Mouse (Mus musculus) gonadal fat pad, adult 2 months (tissue): ENCODE results near the gene Zfp651. TPM values are rescaled to one million over a fixed set of nuclear protein-coding genes. Genes with fewer than 3 reads are reported as not detected.

Source experiments
- DNase-seq: peaks from one replicate; pipeline ENCODE4 v3.0.0-alpha.2; 2012; ENCODE audit warnings: low read depth
- polyA plus RNA-seq: library from polyadenylated mRNA; depleted of rRNA; stranded (reverse); fragments of >200 nt; gene quantifications from 2 replicates; pipeline ENCODE4 v1.2.3, GENCODE M21; 2012; rRNA removed

The Zfp651 gene
- polyA plus RNA-seq, 1 experiment = 31.9 TPM

- no peak for DNase-seq
These were observed 51.1 kb downstream of the Zfp651 start for GRCm38 (mm10) chr9:121810081-121810821.

GRCm38 (mm10) chr9:121815183-121815582, 56.1 kb downstream of the Zfp651 start:
- DNase-seq = no peak

- DNase-seq = peak; percentile 47
These were observed 60.1 kb downstream of the Zfp651 start for GRCm38 (mm10) chr9:121819073-121819770.

- peak; percentile 66 for DNase-seq
These were observed 60.8 kb downstream of the Zfp651 start for GRCm38 (mm10) chr9:121819771-121820471.

- DNase-seq = no peak
These were observed 61.6 kb downstream of the Zfp651 start for GRCm38 (mm10) chr9:121820765-121821164.

Other genes starting within 250 kb of the Zfp651 start
- 1.1 and 2.3 TPM in 2 replicates for gene Lyzl4, start 117.2 kb upstream of the Zfp651 start, polyA plus RNA-seq
- 7.5 and 11.2 TPM in 2 replicates for gene Vipr1, start 116.6 kb upstream of the Zfp651 start, polyA plus RNA-seq
- 11.2 and 12.1 TPM in 2 replicates for gene Sec22c, start 53.8 kb upstream of the Zfp651 start, polyA plus RNA-seq
- 35.9 and 43.4 TPM in 2 replicates for gene Ss18l2, start 49.0 kb upstream of the Zfp651 start, polyA plus RNA-seq
- 62.0 and 73.9 TPM in 2 replicates for gene Nktr, start 40.2 kb upstream of the Zfp651 start, polyA plus RNA-seq
- 0.14 TPM in 1 of 2 replicates, not detected in the other for gene Klhl40, start 18.3 kb downstream of the Zfp651 start, polyA plus RNA-seq
- gene Hhatl, start 33.2 kb downstream of the Zfp651 start, polyA plus RNA-seq = 4.7 and 8.5 TPM in 2 replicates
- 1.0 and 1.7 TPM in 2 replicates for gene Ccdc13, start 80.1 kb downstream of the Zfp651 start, polyA plus RNA-seq
- 29.5 and 35.5 TPM in 2 replicates for gene Higd1a, start 99.0 kb downstream of the Zfp651 start, polyA plus RNA-seq
- gene Ackr2, start 139.0 kb downstream of the Zfp651 start, polyA plus RNA-seq = 3.0 and 3.3 TPM in 2 replicates
- gene Cyp8b1, start 157.0 kb downstream of the Zfp651 start, polyA plus RNA-seq = 0.15 and 0.16 TPM in 2 replicates
- 3.7 and 4.0 TPM in 2 replicates for gene Fam198a, start 191.7 kb downstream of the Zfp651 start, polyA plus RNA-seq
- gene Pomgnt2, start 237.8 kb downstream of the Zfp651 start, polyA plus RNA-seq = 19.8 and 20.2 TPM in 2 replicates